In the genomic region with DNA sequence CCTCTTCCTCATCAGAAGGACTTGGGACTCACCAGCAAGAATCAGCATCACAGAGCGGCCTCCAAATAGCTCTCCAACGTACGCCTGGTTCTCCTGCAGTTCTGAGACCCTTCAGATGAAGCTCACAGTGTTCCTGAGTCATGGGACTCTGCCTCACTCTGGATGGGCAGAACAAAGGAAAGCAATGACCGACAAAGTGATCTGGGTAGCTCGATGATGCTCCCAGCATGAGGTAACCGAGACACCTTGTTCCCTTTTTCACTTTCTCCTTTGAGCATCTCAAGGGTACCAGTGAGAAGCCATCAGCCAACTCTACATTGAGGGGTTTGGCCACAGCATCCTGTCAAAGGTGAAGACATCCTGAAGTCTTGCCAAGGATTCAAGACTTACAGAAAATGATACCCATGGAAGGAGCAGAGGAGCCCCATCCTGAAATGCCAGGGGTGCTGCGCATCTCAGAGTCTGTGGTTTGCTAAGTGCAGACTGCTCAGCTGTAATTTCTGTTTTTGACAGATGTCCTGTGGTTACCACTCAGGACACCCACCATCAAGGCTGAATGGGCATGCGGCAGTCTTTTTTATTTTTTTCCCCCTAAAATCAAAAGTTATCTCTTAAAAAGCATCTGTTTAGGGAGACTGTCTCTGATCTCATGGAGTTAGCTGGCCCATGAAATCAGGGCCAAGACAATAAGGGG, we compare ENCODE assay signal across 17 mouse cellular contexts. TPM values are rescaled to one million over a fixed set of nuclear protein-coding genes. Genes with fewer than 3 reads are reported as not detected.
DNase-seq lines count a peak whose midpoint lies in the region; ATAC-seq and TF ChIP-seq lines count a peak whose summit lies in the region.
"Had no signal": no experiment of that assay in that cellular context is flagged by ENCODE, and none has a peak within 500 bp of the region (broad histone marks: within the 10 kb centered on the region; RNA-seq: fewer than 3 reads in every experiment).

No protein-coding gene starts in this region.

- TF ChIP-seq POLR2A in MEL (IDR thresholded peaks at IDR 0.05; ENCODE audit: control insufficient read depth in 1 of 2, insufficient read depth in 1 of 2, low read depth in 1 of 2, low read length in 2 of 2, poor library complexity in 1 of 2) = no peak

- TF ChIP-seq EP300 in MEL (IDR thresholded peaks at IDR 0.05; ENCODE audit: low read depth in 1 of 2, low read length in 2 of 2) = no peak

- TF ChIP-seq RAD21 in MEL (IDR thresholded peaks at IDR 0.05; ENCODE audit: low read depth, low read length) = no peak

- peaks cover 27% of the 10 kb centered on the region for H3K79me2 ChIP-seq in MEL (ENCODE audit: control insufficient read depth, insufficient read depth, low read length, poor library complexity)

- WGBS in heart, embryonic 13.5 days = 83% methylated on average over 8 of the region's 8 CpGs
- 52% methylated on average over 8 of the region's 8 CpGs for WGBS in liver, embryonic 15.5 days (ENCODE audit: insufficient replicate concordance)

- ATAC-seq in heart, embryonic 13.5 days (ENCODE audit: extremely low read depth, insufficient number of reproducible peaks, low FRiP score, low TSS enrichment) = no peak
- no peak for ATAC-seq in liver, embryonic 15.5 days (ENCODE audit: insufficient read depth)
- ATAC-seq: forebrain, postnatal 0 days; intestine, postnatal 0 days had no signal

- DNase-seq in heart, adult 18-20 months = no peak
- DNase-seq in A20 (ENCODE audit: low read depth, low spot score) (peak; percentile 7), MEL (ENCODE audit: low read depth, low spot score) (no peak)
- no peak for DNase-seq in urinary bladder, postnatal 36 days (ENCODE audit: low spot score in 2 of 2)
- no peak for DNase-seq in right cerebral cortex, postnatal 36 days (ENCODE audit: low spot score in 2 of 2)
- DNase-seq: adrenal gland, adult 2 months; cerebellum, adult 11-12 months; cerebellum, postnatal 36 days; thymus, adult 2 months had no signal

- no peak overlapping the region for H3K9ac ChIP-seq in heart, embryonic 13.5 days
- H3K9ac ChIP-seq in MEL (ENCODE audit: control insufficient read depth, low read depth, low read length, poor library complexity, severe bottlenecking) = peak overlapping the region; percentile 53
- H3K9ac ChIP-seq in liver, embryonic 15.5 days = peak overlapping the region; percentile 26
- H3K9ac ChIP-seq: forebrain, postnatal 0 days; hindbrain, embryonic 15.5 days; limb, embryonic 12.5 days; midbrain, embryonic 12.5 days had no signal

- no peak overlapping the region for H3K4me3 ChIP-seq in heart, embryonic 13.5 days
- H3K4me3 ChIP-seq in MEL (ENCODE audit: control insufficient read depth in 1 of 2, insufficient read depth in 1 of 2, low read depth in 2 of 2, low read length in 2 of 2) = peak overlapping the region; percentile 12 to 45; a peak in 3 of 4 replicates
- H3K4me3 ChIP-seq in liver, embryonic 15.5 days (replicated peaks) = peak overlapping the region; percentile 28
- H3K4me3 ChIP-seq: hindbrain, embryonic 15.5 days; limb, embryonic 12.5 days; midbrain, embryonic 12.5 days had no signal

- no peaks in the 10 kb centered on the region for H3K9me3 ChIP-seq in heart, embryonic 13.5 days
- H3K9me3 ChIP-seq in MEL (replicated peaks; ENCODE audit: insufficient read depth, low read length) = no peaks in the 10 kb centered on the region
- H3K9me3 ChIP-seq in liver, embryonic 15.5 days (replicated peaks) = no peaks in the 10 kb centered on the region
- H3K9me3 ChIP-seq: hindbrain, embryonic 15.5 days; limb, embryonic 12.5 days; midbrain, embryonic 12.5 days had no signal

- no peaks in the 10 kb centered on the region for H3K36me3 ChIP-seq in heart, embryonic 13.5 days
- peaks cover 0 to 62% of the 10 kb centered on the region in 2 experiments; a peak in 2 of 4 replicates for H3K36me3 ChIP-seq in MEL (ENCODE audit: control insufficient read depth in 1 of 2, insufficient read depth in 2 of 2, low read length in 2 of 2)
- no peaks in the 10 kb centered on the region for H3K36me3 ChIP-seq in liver, embryonic 15.5 days (replicated peaks)
- H3K36me3 ChIP-seq: hindbrain, embryonic 15.5 days; limb, embryonic 12.5 days; midbrain, embryonic 12.5 days had no signal

- H3K4me1 ChIP-seq in heart, embryonic 13.5 days = peaks cover 77% of the 10 kb centered on the region
- H3K4me1 ChIP-seq in MEL (ENCODE audit: control insufficient read depth in 1 of 2, insufficient read depth in 2 of 2, low read length in 2 of 2) = peaks cover 30 to 80% of the 10 kb centered on the region in 2 experiments
- peaks cover 93% of the 10 kb centered on the region for H3K4me1 ChIP-seq in liver, embryonic 15.5 days (replicated peaks)
- H3K4me1 ChIP-seq: hindbrain, embryonic 15.5 days; midbrain, embryonic 12.5 days had no signal

- no peak overlapping the region for H3K4me2 ChIP-seq in heart, embryonic 13.5 days
- peak overlapping the region; percentile 64 for H3K4me2 ChIP-seq in liver, embryonic 15.5 days
- H3K4me2 ChIP-seq: hindbrain, embryonic 15.5 days; limb, embryonic 12.5 days; midbrain, embryonic 12.5 days had no signal

- TF ChIP-seq CTCF in MEL (IDR thresholded peaks at IDR 0.05 in 2 of 3, conservative IDR thresholded peaks at IDR 0.05 in 1 of 3; ENCODE audit: control insufficient read depth in 1 of 3, insufficient read depth in 1 of 3, low read depth in 2 of 3, low read length in 3 of 3, poor library complexity in 1 of 3, severe bottlenecking in 1 of 3) = no peak

- no peaks in the 10 kb centered on the region for H3K27me3 ChIP-seq in heart, embryonic 13.5 days (replicated peaks)
- no peaks in the 10 kb centered on the region for H3K27me3 ChIP-seq in MEL (ENCODE audit: control insufficient read depth in 1 of 2, insufficient read depth in 2 of 2, low read length in 2 of 2)
- H3K27me3 ChIP-seq in liver, embryonic 15.5 days = no peaks in the 10 kb centered on the region
- H3K27me3 ChIP-seq: hindbrain, embryonic 15.5 days; limb, embryonic 12.5 days; midbrain, embryonic 12.5 days had no signal

- H3K27ac ChIP-seq in heart, embryonic 13.5 days (replicated peaks) = peak overlapping the region; percentile 52
- H3K27ac ChIP-seq in MEL (ENCODE audit: control insufficient read depth, low read depth, low read length) = peak overlapping the region; percentile 92
- peak overlapping the region; percentile 87 for H3K27ac ChIP-seq in liver, embryonic 15.5 days (replicated peaks)
- H3K27ac ChIP-seq: hindbrain, embryonic 15.5 days; limb, embryonic 12.5 days; midbrain, embryonic 12.5 days had no signal

TF ChIP-seq in MEL, 35 proteins besides CTCF, POLR2A, EP300 and RAD21:
- TF ChIP-seq MAFK (IDR thresholded peaks at IDR 0.05; ENCODE audit: borderline replicate concordance, low read depth, low read length) = no peak
- TF ChIP-seq POLR2AphosphoS2 (IDR thresholded peaks at IDR 0.05; ENCODE audit: low read length) = no peak
- TF ChIP-seq TBP (IDR thresholded peaks at IDR 0.05; ENCODE audit: low read depth, low read length) = no peak
- TF ChIP-seq NELFE (IDR thresholded peaks at IDR 0.05; ENCODE audit: low read depth, low read length) = no peak
- no peak for TF ChIP-seq MYB (IDR thresholded peaks at IDR 0.05; ENCODE audit: low read depth, low read length)
- no peak for TF ChIP-seq MYC (IDR thresholded peaks at IDR 0.05; ENCODE audit: low read depth, low read length)

RNA-seq across cellular contexts. Expression of gene Pofut2, which starts 32.9 kb away (rescaled TPM):
- polyA plus RNA-seq in heart, embryonic 13.5 days (2015; fragmentation: Nextera tagmentation; extraction: Ambion mirVana) = 120 and 122 TPM in 2 replicates
- 10 to 100 TPM; 42.2 to 42.9 TPM for total RNA-seq in heart, adult 18-20 months (2021)
- total RNA-seq in MEL (2012; rRNA removed) = 13.5 and 20.3 TPM in 2 replicates
- polyA plus RNA-seq in MEL (2012; ENCODE audit: insufficient read depth in 1 of 2, insufficient read length in 2 of 2, low read depth in 1 of 2, low replicate concordance in 2 of 2, missing spikeins in 1 of 2) = 10 to 100 TPM in 1 of 2 experiments, not detected in 1; 24.5 TPM
- 23.8 and 27.2 TPM in 2 replicates for polyA plus RNA-seq in liver, embryonic 15.5 days (2015; fragmentation: Nextera tagmentation; extraction: Ambion mirVana)

RNA-seq across cellular contexts. Expression of gene Col18a1, which starts 59.8 kb away (rescaled TPM):
- 143 and 155 TPM in 2 replicates for polyA plus RNA-seq in heart, embryonic 13.5 days (2015; fragmentation: Nextera tagmentation; extraction: Ambion mirVana)
- 1 to 10 TPM; 7.9 to 8.5 TPM for total RNA-seq in heart, adult 18-20 months (2021)
- total RNA-seq in MEL (2012; rRNA removed) = 0.33 and 0.46 TPM in 2 replicates
- 1 to 10 TPM in 1 of 2 experiments, not detected in 1; 1.3 TPM for polyA plus RNA-seq in MEL (2012; ENCODE audit: insufficient read depth in 1 of 2, insufficient read length in 2 of 2, low read depth in 1 of 2, low replicate concordance in 2 of 2, missing spikeins in 1 of 2)
- polyA plus RNA-seq in liver, embryonic 15.5 days (2015; fragmentation: Nextera tagmentation; extraction: Ambion mirVana) = 66.0 and 88.2 TPM in 2 replicates
- total RNA-seq: neutrophil, adult 5-6 weeks had no signal

Comparison
In these comparisons a context has a peak if more than half of its experiments do, and no peak if none do; other contexts are left out.
1. RNA of gene Col18a1, which starts 59.8 kb away (polyA plus RNA-seq): 143 to 155 TPM in heart, embryonic 13.5 days and 66.0 to 88.2 TPM in liver, embryonic 15.5 days; 1.3 TPM in MEL; every median in the first group is over 10 times any median in the second.
2. Peak in every context shown above with its lines, with median percentiles within 50 percentile points of each other: H3K27ac ChIP-seq.